Mouse (Mus musculus) small intestine, adult 2 months (tissue): ENCODE results near the gene Tsc22d4.

Source experiments
- CTCF ChIP-seq: fragments of 200-500 bp; IDR thresholded peaks from 2 replicates; pipeline ENCODE4 v1.5.1; 2012; ENCODE audit warnings: low read depth, mild to moderate bottlenecking, control low read depth, inconsistent platforms, low read length, moderate library complexity, mixed read lengths; ENCODE audit not compliant: insufficient replicate concordance, insufficient read length; ENCODE audit errors: extremely low read depth
- POLR2A ChIP-seq: fragments of 200-500 bp; IDR thresholded peaks from 2 replicates; pipeline ENCODE4 v1.6.1; 2012; ENCODE audit warnings: low read depth, mild to moderate bottlenecking, control low read depth, inconsistent platforms, low read length, moderate library complexity

- TF ChIP-seq POLR2A (no peak), CTCF (no peak)
These were observed 39.9 kb downstream of the Tsc22d4 start for GRCm38 (mm10) chr5:137785164-137786031.
